Mouse (Mus musculus): ENCODE data around the gene Rest.

The Rest gene

DNA sequence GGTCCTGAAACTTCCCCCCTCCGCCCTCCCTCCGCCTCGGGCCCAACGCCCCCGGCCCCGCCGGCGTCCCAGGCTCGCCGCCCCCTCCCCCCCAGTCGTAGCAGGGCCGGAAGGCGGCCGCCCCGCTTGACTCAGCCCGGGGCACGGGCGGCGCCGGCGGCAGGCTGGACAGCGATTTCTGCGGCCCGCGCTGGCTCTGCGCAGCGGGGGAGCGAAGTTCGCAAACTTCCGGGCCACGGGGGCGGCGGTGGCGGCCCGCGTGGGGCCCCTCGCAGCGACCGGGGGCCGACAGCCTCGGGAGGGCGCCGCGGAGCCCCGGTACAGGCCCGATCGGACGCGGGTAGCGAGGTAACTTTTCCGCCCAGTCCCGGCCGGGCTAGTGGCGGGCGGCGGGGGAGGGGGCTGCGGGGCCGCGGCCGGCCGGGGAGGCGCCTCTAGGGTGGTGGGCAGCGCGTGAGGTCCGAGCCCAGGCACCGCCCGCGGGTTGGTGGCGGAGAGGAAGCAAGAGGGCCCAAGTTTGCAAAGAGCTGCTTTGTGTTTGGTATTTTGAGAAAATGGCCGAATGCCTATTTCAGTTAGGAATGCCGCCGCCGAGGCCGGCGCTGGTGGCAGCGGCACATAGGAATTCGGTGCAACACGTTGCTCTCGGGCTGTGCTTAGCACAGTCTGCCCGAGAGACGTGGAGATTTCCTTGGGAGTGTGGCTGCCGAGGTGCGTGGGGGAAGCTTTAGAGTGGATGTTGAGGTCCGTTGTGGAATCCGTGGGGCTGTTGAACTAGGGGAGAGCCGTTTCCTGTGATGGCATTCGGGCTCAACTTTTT, 985 bp downstream of the Rest start:
- DNase-seq (ENCODE audit: low spot score), result peak; percentile 60

DNA sequence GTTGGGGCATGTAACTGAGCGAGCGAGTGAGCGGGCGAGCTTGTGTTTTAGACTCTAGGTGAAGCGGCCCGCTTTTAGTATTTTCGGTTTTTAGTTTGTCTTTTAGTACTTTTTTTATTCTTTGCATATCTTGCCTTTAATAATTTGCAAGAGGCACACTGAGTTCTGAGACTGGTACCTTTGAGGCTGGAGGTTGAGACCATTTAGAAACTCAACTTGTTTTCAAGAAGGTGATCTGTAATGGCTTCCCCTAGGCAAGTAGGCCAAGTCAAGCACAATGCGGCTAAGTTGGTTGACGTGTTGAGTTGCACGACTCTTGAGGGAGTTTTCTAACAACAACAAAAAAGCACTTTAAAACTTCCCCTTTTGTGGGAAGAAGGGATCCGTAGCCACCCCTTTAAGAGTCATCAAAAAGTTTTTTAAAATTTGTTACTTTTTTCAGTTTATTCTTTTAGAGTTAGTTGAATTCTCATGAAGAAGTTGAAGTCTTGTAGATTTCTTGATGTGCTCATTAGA, 1.7 kb downstream of the Rest start:
- no peak for DNase-seq (ENCODE audit: low spot score)

DNA sequence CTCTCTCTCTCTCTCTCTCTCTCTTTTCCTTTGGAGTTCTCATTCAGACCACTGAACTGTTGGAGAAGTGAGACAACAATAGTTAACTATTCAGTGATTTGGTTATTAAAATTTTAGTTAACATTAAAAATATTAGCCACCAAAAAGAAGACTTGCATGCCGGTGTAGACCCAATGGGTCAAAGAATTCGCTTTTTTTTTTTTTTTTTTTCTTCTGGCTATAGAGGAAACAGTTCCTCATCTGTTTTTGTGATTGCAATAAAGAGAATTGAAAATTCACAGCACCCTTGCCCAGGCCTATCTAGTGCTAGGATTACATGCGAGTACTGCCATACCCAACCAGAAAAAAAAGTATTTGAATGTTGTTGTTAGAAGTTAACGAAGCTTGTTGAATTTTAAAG, 2.1 kb downstream of the Rest start:
- no peak for DNase-seq (ENCODE audit: low spot score)

DNA sequence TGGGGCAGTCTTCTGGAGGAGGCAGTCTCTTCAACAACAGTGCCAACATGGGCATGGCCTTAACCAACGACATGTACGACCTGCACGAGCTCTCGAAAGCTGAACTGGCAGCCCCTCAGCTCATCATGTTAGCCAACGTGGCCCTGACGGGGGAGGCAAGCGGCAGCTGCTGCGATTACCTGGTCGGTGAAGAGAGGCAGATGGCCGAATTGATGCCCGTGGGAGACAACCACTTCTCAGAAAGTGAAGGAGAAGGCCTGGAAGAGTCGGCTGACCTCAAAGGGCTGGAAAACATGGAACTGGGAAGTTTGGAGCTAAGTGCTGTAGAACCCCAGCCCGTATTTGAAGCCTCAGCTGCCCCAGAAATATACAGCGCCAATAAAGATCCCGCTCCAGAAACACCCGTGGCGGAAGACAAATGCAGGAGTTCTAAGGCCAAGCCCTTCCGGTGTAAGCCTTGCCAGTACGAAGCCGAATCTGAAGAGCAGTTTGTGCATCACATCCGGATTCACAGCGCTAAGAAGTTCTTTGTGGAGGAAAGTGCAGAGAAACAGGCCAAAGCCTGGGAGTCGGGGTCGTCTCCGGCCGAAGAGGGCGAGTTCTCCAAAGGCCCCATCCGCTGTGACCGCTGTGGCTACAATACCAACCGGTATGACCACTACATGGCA, 2.8 kb downstream of the Rest start:
- DNase-seq (ENCODE audit: low spot score), result no peak

DNA sequence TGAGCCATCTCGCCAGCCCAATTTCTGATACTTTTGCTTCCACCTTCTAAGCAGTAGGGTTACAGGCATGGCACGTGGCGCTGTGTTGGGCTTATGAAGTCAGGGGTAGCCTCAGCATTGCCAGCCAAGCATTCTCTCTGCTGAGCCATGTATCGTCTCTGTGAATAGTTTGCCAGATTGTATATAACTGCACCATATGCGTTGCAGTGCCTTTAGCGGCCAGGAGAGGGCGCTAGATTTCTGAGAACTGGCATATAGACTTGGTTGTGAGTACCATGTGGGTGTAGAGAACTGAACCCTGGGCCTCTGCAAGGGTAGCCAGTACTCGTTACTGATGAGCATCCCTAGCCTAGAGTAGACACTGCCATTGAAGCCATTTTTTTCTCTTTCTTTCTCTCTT, 4.1 kb downstream of the Rest start:
- DNase-seq (ENCODE audit: low spot score), result no peak

DNA sequence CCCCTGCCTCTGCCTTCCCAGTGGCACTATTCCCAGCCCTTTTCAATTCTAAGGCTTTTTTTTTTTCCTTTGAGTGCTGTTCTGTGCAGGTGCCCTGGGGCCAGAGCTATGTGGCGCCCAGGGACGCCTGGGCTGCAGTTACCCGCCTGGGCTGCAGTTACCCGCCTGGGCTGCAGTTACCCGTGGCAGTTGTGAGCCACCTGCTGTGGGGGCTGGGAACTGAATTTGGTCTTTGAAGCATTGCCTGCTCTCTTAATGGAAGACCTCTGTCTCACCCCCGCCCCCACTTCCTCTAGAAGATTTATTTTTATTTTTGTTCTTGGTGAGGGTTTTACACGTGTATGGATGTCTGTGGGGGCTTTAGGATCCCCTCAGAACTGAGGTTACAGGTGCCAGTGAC, 7.9 kb downstream of the Rest start:
- no peak for DNase-seq (ENCODE audit: low spot score)

DNA sequence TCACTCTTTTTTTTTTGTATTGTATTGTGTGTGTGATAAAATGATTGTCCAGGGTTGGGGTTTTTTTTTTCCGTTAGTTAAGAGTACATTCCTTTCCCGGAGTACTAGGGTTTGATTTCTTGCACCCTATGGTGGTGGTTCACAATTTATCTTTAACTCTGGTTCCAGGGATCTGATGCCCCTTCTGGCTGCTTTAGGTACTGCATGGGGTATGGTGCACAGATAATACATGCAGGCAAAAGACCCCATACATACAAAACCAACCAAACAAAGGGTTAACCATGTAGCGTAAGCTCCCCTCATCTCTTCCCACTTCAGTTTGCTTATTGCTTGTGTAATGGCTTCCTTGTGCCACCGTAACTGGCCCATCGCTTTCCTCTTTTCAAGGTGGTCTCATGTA, 10.7 kb downstream of the Rest start:
- DNase-seq (ENCODE audit: low spot score), result peak; percentile 24

DNA sequence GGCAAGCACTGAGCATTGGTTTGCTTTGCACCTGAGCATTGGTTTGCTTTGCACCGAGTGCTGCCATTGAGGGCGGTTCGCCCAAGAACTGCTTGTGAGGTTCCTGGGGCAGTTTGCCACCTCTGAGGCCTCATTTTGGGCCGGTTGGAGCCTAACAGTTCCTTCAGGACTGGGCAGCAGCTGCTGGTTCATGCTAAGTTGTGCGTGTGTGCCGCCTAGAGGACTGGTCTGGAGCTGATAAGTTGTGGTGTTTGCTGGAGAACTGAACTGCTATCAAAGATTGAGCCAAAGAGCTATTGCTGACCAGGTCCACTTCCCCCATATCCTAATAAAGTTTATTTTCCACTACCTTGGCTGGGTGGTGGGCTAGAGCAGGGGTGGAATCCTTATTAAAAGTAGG, 11.9 kb downstream of the Rest start:
- no peak for DNase-seq (ENCODE audit: low spot score)

DNA sequence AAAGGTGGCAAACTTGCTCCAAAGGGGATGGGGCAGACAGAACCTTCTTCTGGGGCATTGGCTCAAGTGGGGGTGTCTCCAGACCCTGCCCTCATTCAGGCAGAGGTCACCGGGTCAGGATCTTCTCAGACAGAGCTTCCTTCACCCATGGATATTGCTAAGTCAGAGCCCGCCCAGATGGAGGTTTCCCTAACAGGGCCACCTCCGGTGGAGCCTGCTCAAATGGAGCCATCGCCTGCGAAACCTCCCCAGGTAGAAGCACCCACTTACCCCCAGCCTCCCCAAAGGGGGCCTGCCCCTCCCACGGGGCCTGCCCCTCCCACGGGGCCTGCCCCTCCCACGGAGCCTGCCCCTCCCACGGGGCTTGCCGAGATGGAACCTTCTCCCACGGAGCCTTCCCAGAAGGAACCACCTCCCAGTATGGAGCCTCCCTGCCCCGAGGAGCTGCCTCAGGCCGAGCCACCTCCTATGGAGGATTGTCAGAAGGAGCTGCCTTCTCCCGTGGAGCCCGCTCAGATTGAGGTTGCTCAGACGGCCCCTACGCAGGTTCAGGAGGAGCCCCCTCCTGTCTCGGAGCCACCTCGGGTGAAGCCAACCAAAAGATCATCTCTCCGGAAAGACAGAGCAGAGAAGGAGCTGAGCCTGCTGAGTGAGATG, 16.4 kb downstream of the Rest start:
- no peak for DNase-seq (ENCODE audit: low spot score)

DNA sequence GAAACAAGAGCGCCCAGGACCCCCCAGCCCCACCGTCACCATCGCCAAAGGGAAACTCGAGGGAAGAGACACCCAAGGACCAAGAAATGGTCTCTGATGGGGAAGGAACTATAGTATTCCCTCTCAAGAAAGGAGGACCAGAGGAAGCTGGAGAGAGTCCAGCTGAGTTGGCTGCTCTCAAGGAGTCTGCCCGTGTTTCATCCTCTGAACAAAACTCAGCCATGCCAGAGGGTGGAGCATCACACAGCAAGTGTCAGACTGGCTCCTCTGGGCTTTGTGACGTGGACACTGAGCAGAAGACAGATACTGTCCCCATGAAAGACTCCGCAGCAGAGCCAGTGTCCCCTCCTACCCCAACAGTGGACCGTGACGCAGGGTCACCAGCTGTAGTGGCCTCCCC, 17.0 kb downstream of the Rest start:
- DNase-seq (ENCODE audit: low spot score), result no peak

DNA sequence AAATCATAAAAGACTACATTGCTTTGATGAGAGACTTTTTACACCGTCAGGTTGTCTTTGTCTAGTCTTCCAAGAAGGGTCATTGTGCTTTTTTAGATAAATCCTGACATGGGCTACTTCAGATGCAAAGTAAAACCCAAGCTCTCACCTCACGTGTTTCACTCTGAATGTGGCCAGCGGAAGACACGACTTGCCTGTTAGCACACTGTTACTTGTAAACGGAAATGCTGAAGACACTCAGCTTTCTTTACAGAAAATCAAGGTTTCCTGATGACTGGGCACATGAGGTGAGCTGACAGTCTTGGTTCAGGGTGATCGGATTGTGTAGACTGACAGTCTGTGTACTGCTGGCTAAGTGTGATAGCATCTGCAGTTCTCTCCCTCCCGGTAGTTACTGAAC, 20.4 kb downstream of the Rest start:
- no peak for DNase-seq (ENCODE audit: low spot score)

DNA sequence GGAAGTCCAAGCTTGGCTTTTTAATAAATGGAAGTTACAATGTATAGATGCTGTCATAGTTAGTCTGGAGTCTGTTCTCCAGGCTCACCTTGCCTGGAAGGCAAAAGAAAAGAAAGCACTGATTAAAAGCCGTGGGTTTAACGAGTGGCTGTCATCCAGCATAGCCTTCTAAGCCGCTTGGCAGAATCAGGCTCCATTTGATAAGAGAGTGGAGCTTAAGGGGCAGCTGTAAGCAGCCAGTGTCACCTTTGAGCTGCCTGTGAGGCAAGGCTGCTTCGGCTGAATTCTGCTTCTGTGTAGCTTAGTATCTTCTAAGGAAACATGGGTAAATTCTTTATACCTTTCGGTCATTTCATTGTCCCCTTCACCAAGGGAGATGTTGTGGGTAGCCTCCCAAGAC, 21.6 kb downstream of the Rest start:
- no peak for DNase-seq (ENCODE audit: low spot score)

DNA sequence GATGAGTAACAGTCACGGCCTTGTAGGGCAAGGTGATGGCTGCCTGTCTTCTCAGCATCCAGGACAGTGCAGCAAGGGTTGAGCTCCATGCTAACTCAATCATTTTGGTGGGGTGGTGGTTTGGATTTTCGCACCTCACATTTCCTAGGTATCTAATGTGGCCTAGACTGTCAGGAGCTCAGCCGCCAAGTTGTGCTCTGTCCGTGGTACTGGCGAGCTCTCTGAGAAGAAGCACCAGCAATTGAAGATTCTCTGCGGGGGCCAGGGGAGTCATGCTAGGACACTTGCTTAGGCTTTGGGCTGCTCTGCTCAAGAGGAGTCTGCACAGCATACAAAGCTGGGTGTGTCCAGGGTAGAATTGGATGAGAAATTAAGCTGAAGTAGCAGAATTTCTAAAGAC, 22.6 kb downstream of the Rest start:
- DNase-seq (ENCODE audit: low spot score), result no peak

DNA sequence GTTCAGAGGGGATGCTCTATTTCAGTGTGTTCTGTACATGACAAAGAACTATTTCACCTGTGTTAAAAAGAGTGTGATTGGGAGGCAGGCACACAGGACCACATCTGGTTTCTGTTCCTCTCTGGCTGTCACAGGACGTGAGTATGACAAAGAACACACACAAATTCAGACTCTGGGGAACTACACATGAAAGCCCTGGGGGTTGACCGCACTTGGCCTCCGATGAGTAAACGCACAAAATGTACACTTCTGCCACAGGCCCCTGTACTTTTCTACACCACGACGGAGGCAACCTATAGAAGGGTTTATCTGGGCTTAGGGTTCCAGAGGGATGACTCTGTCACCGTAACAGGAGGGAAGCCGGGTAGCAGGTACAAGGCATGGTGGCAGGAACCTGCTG, 24.4 kb downstream of the Rest start:
- no peak for DNase-seq (ENCODE audit: low spot score)

DNA sequence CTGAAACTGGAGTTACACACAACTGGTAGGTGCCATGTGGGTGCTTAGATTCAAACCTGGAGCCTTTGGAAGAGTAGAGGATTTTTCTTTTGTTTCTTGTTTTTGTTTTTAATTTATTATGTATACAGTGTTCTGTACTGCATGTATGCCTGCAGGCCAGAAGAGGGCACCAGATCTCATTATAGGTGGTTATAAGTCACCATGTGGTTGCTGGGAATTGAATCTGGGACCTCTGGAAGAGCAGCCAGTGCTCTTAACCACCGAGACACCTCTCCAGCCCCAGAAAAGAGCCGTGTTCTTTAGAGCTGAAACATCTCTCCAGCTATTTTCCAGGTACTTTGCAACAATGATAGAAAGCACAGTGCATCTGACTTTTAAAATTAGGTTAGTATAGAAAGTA, 25.3 kb downstream of the Rest start:
- DNase-seq (ENCODE audit: low spot score), result no peak

DNA sequence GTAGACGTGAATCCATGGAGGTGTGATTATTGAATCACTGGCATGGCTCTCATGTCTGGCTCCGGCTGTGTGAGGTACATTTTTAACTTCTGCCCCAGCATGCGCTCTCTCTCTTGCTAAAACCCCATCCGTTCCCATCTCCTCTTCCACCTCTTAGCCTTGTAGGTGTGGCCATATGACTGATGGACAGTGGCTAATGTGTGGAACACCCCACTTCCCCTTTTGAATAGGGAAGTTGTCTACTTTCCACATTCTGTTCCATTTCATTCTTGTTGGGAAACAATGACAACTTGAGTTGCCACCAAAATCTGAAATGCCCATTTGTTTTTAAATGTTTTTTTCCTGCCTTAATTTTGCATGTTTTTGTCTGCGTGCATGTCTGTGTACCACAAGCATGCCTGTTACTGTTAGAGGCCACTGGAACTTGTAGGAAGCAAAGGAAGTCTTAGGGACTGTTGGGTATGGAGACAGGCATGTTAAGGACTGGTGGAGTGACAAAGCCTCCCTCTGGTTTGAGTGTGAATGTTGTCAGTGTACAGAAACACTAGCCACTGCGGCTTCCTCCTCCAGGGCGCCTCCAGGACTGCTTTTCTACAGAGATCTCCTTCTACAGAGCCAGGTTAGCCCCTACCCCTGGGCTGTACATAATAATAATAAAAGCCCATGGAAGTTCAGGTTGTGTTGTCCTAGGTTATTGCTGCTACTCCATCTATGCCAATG, 27.7 kb downstream of the Rest start:
- DNase-seq (ENCODE audit: low spot score), result no peak

DNA sequence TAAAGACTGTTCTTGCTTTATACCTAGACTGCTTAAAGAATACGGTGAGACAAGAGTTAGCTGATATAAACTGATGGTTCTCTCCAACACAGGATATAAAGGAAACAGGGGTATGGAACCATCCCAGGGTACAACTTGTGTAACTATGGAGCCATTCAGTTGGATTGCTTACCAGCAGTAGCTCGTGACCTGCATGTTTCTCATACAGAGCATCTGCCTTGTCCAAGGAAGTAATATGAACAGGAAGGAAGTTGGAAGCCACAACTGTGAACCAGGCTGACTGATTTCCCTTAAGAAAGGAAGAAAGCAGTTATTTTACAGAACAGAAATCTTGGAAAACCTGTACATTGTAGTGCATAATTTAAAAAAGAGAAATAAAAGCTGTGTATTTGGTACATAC, 34.2 kb downstream of the Rest start:
- DNase-seq (ENCODE audit: low spot score), result no peak

DNA sequence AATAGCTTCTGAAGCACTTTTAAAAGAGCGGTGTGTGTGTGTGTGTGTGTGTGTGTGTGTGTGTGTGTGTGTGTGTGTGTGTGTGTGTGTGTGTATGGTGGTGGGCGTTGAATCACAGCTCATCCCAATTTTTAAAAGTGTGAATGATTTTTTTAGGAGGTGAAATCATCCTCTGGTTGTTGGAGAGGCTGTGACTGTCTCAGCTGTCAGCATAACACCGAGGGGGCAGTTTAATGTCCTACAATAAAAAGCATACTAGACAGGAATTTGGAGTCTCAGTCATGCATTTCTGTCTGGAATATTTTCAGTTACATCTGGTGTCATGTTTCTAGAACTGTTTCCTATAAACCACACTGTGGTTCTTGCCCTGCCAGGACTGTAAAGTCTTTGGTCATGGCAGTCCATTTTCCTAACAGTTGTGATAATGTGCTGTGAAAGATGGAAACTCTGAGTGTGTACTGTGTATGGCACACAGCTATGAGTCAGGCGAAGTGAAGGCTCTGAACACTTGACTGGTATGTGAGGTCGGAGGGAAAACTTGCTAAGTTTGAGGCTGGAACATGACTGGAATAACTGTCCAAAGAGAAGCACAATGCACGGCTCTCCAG, 36.1 kb downstream of the Rest start:
- no peak for DNase-seq (ENCODE audit: low spot score)

DNA sequence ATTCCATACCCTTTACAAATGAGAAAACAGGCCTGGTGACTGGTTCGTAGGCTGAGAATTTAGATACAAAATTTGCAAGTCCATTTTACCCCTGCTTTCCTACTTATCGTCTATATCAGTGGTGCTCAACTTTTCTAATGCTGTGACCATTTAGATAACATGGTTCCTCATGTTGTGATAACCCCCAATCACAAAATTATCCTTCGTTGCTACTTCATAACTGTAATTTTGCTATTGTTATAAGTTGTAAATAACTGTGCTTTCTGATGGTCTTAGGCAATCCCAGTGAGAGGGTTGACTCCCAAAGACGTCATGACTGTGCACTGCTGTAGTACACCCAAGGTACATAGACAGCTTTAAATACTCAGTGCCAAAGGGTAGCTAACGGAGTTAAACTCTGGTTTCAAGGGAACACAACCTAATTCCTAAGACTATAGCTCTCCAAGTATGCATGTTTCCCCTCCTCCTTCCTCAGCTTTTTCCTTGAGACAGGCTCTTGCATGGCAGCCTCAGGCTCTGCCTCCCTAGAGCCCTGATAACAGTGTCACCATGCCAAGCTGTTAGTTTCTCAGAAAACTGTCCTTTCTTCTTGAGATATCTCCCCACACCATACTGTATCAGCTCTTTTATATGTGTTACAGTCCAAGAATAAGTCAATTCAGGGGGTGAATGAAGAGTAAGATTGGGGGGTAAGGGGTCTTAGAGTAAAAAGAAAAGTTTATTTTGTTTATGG, 42.7 kb downstream of the Rest start:
- no peak for DNase-seq (ENCODE audit: low spot score)

DNA sequence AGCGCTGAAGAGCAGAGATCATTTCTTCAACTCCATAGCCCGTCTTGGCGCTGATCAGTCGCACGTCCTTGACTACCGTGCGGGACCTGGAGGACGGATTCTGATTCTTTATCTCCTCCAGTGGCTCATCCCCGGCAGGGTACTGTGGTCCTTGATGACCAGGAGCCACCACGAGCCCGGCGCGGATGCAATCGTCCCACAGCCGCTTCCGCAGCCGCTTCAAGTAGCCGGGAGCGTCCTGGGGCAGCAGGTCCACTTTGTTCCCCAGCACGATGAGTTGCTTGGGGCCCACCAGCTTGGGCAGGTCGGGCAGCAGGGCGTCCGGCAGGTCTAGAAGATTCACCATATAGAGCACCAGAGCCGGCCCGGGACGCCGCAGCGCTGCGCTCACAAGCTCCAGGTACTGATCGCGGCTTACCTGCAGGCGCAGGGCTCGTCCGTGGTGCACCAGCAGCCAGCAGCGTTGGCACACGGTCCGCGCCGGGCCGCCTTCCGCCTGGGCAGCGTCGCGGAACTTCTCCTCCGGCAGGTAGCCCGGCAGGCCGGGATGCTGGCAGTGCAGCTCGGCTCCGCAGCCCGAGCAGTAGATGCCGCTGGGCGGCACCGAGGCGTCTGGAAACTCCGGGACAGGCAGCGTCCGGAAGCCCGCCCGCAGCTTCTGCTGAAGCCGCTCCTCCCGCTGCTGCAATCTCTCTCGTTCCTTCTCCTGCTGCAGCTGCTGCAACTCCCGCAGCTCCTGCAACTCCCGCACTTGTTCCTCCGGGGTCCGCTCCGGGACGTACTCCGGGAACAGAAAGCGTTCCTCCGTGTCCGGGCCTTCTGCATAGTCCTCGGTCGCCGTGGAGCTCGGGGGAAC, 44.0 kb downstream of the Rest start:
- DNase-seq (ENCODE audit: low spot score), result no peak

All from urinary bladder, postnatal 14 days (tissue).